Mouse (Mus musculus): ENCODE results near the gene Rnf34. TPM values are rescaled to one million over a fixed set of nuclear protein-coding genes. Genes with fewer than 3 reads are reported as not detected.

Gene Rnf34
- polyA plus RNA-seq, 1 experiment from 2014 or later: 49.9 TPM

- H3K27me3 ChIP-seq (replicated peaks): no peaks in the 10 kb centered on the region
- 85% methylated on average over 3 of the region's 3 CpGs for WGBS
- H3K4me3 ChIP-seq: no peak overlapping the region
- no peak overlapping the region for H3K9ac ChIP-seq
- no peaks in the 10 kb centered on the region for H3K9me3 ChIP-seq
- H3K36me3 ChIP-seq (replicated peaks): peaks cover 50% of the 10 kb centered on the region
- no peaks in the 10 kb centered on the region for H3K4me1 ChIP-seq
- no peak overlapping the region for H3K27ac ChIP-seq
- ATAC-seq (replicated peaks): no peak
- no peak overlapping the region for H3K4me2 ChIP-seq
Observed at GRCm38 (mm10) chr5:122876671-122877070, 26.8 kb downstream of the Rnf34 start.

GRCm38 (mm10) chr5:122880241-122880980 is 30.6 kb downstream of the Rnf34 start:
- H3K4me2 ChIP-seq: no peak overlapping the region
- no peaks in the 10 kb centered on the region for H3K27me3 ChIP-seq (replicated peaks)
- H3K9ac ChIP-seq: no peak overlapping the region
- ATAC-seq (replicated peaks): no peak
- H3K9me3 ChIP-seq: no peaks in the 10 kb centered on the region
- 94% methylated on average over 37 of the region's 37 CpGs for WGBS
- H3K27ac ChIP-seq: no peak overlapping the region
- H3K4me1 ChIP-seq: no peaks in the 10 kb centered on the region
- H3K36me3 ChIP-seq (replicated peaks): peaks cover 45% of the 10 kb centered on the region
- no peak overlapping the region for H3K4me3 ChIP-seq

GRCm38 (mm10) chr5:122881313-122881712 is 31.5 kb downstream of the Rnf34 start:
- Histone ChIP-seq H3K4me2 (no peak overlapping the region), H3K27me3 (replicated peaks) (no peaks in the 10 kb centered on the region), H3K27ac (no peak overlapping the region; the same call in 1 of the 2 replicates), H3K9me3 (no peaks in the 10 kb centered on the region), H3K36me3 (replicated peaks) (peaks cover 43% of the 10 kb centered on the region), H3K4me1 (no peaks in the 10 kb centered on the region; the same call in 1 of the 2 replicates), H3K9ac (no peak overlapping the region), H3K4me3 (no peak overlapping the region)
- WGBS: 55% methylated on average over 5 of the region's 5 CpGs
- ATAC-seq (replicated peaks): peak; percentile 66

GRCm38 (mm10) chr5:122882256-122883050 is 32.6 kb downstream of the Rnf34 start:
- ATAC-seq (replicated peaks): no peak
- peaks cover 34% of the 10 kb centered on the region for H3K36me3 ChIP-seq (replicated peaks)
- H3K27me3 ChIP-seq (replicated peaks): no peaks in the 10 kb centered on the region
- no peak overlapping the region for H3K9ac ChIP-seq
- 92% methylated on average over 18 of the region's 18 CpGs for WGBS
- H3K27ac ChIP-seq: no peak overlapping the region
- H3K9me3 ChIP-seq: no peaks in the 10 kb centered on the region
- H3K4me1 ChIP-seq: no peaks in the 10 kb centered on the region; the same call in 1 of the 2 replicates
- H3K4me3 ChIP-seq: no peak overlapping the region
- no peak overlapping the region for H3K4me2 ChIP-seq

GRCm38 (mm10) chr5:122883237-122883636 is 33.4 kb downstream of the Rnf34 start:
- peaks cover under 1% of the 10 kb centered on the region; the same call in 1 of the 2 replicates for H3K4me1 ChIP-seq

GRCm38 (mm10) chr5:122883652-122884235 is 33.9 kb downstream of the Rnf34 start:
- Histone ChIP-seq H3K27me3 (replicated peaks) (no peaks in the 10 kb centered on the region), H3K4me1 (peaks cover 4% of the 10 kb centered on the region; the same call in 1 of the 2 replicates), H3K27ac (no peak overlapping the region), H3K36me3 (replicated peaks) (peaks cover 26% of the 10 kb centered on the region), H3K4me3 (no peak overlapping the region), H3K9ac (no peak overlapping the region), H3K9me3 (no peaks in the 10 kb centered on the region), H3K4me2 (no peak overlapping the region)
- WGBS: 42% methylated on average over 2 of the region's 2 CpGs
- ATAC-seq (replicated peaks): no peak

More at GRCm38 (mm10) chr5:122883237-122883636, 33.4 kb downstream of the Rnf34 start:
- Histone ChIP-seq H3K27ac (no peak overlapping the region), H3K36me3 (replicated peaks) (peaks cover 26% of the 10 kb centered on the region), H3K4me3 (no peak overlapping the region), H3K4me2 (no peak overlapping the region), H3K9me3 (no peaks in the 10 kb centered on the region), H3K9ac (no peak overlapping the region), H3K27me3 (replicated peaks) (no peaks in the 10 kb centered on the region)
- WGBS: 85% methylated on average over 9 of the region's 9 CpGs
- ATAC-seq (replicated peaks): no peak

- peaks cover 4% of the 10 kb centered on the region; the same call in 1 of the 2 replicates for H3K4me1 ChIP-seq
- no peak overlapping the region for H3K4me2 ChIP-seq
- no peak overlapping the region for H3K4me3 ChIP-seq
- WGBS: 92% methylated on average over 7 of the region's 7 CpGs
- no peak for ATAC-seq (replicated peaks)
- H3K36me3 ChIP-seq (replicated peaks): peaks cover 17% of the 10 kb centered on the region
- H3K27me3 ChIP-seq (replicated peaks): no peaks in the 10 kb centered on the region
- H3K9me3 ChIP-seq: no peaks in the 10 kb centered on the region
- H3K9ac ChIP-seq: no peak overlapping the region
- no peak overlapping the region for H3K27ac ChIP-seq
Observed at GRCm38 (mm10) chr5:122884594-122885348, 34.9 kb downstream of the Rnf34 start.

GRCm38 (mm10) chr5:122887033-122887432 is 37.2 kb downstream of the Rnf34 start:
- Histone ChIP-seq H3K9ac (no peak overlapping the region), H3K9me3 (no peaks in the 10 kb centered on the region), H3K36me3 (replicated peaks) (0 out of 2 replicates have a peak, but pooled peaks cover 6% of the 10 kb centered on the region), H3K27me3 (replicated peaks) (no peaks in the 10 kb centered on the region), H3K4me1 (peaks cover 9% of the 10 kb centered on the region; the same call in 1 of the 2 replicates), H3K27ac (no peak overlapping the region), H3K4me2 (no peak overlapping the region), H3K4me3 (no peak overlapping the region)
- no peak for ATAC-seq (replicated peaks)
- WGBS: 81% methylated on average over 9 of the region's 9 CpGs

- no peak overlapping the region for H3K4me2 ChIP-seq
- no peak overlapping the region for H3K27ac ChIP-seq
- H3K9me3 ChIP-seq: no peaks in the 10 kb centered on the region
- no peak overlapping the region for H3K4me3 ChIP-seq
- no peak overlapping the region for H3K9ac ChIP-seq
- H3K4me1 ChIP-seq: peaks cover 9% of the 10 kb centered on the region; the same call in 1 of the 2 replicates
- 0 out of 2 replicates have a peak, but pooled peaks cover under 1% of the 10 kb centered on the region for H3K36me3 ChIP-seq (replicated peaks)
- WGBS: 85% methylated on average over 8 of the region's 8 CpGs
- H3K27me3 ChIP-seq (replicated peaks): no peaks in the 10 kb centered on the region
- ATAC-seq (replicated peaks): no peak
Observed at GRCm38 (mm10) chr5:122887926-122888611, 38.2 kb downstream of the Rnf34 start.

GRCm38 (mm10) chr5:122888612-122889214 is 38.9 kb downstream of the Rnf34 start:
- Histone ChIP-seq H3K4me1 (peaks cover 9% of the 10 kb centered on the region; the same call in 1 of the 2 replicates), H3K36me3 (replicated peaks) (no peaks in the 10 kb centered on the region), H3K27me3 (replicated peaks) (no peaks in the 10 kb centered on the region), H3K4me2 (no peak overlapping the region), H3K9ac (no peak overlapping the region), H3K4me3 (no peak overlapping the region), H3K9me3 (no peaks in the 10 kb centered on the region), H3K27ac (no peak overlapping the region)
- no peak for ATAC-seq (replicated peaks)
- WGBS: 95% methylated on average over 16 of the region's 16 CpGs

GRCm38 (mm10) chr5:122890396-122890795 is 40.5 kb downstream of the Rnf34 start:
- no peak overlapping the region for H3K4me3 ChIP-seq
- H3K4me1 ChIP-seq: peaks cover 17% of the 10 kb centered on the region; the same call in 1 of the 2 replicates
- H3K27ac ChIP-seq: no peak overlapping the region
- 86% methylated on average over 2 of the region's 2 CpGs for WGBS
- no peak overlapping the region for H3K9ac ChIP-seq
- H3K4me2 ChIP-seq: no peak overlapping the region
- H3K36me3 ChIP-seq (replicated peaks): no peaks in the 10 kb centered on the region
- no peaks in the 10 kb centered on the region for H3K27me3 ChIP-seq (replicated peaks)
- ATAC-seq (replicated peaks): no peak
- H3K9me3 ChIP-seq: no peaks in the 10 kb centered on the region

Data from midbrain, embryonic 15.5 days (tissue).